Mouse (Mus musculus) adrenal gland (tissue): ENCODE data around the gene Gpr183.

Source experiments
- intact Hi-C: fragments of 180-260 bp; cut with DNase I; formaldehyde crosslinking; loops from one replicate; pipeline ENCODE4 v1.15.1; 2025

Gene Gpr183

DNA sequence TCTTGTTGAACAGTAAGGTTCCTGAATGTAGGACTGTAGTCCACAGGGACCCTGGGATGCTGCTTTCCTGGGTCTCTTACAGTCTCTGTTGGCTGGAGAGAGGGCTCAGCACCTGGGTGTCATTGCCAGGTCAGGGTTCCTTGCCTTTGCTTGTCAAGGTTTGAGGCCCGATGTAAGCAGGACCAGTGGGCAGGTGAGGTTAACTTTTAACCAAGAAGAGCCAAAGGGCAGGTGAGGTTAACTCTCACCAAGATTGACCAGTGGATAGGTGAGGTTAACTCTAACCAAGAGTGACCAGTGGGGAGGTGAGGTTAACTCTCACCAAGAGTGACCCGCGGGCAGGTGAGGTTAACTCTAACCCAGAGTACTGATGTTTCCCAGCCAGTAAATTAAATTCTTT is 24.3 kb upstream of the Gpr183 start:
- intact Hi-C loops: no loop called here

DNA sequence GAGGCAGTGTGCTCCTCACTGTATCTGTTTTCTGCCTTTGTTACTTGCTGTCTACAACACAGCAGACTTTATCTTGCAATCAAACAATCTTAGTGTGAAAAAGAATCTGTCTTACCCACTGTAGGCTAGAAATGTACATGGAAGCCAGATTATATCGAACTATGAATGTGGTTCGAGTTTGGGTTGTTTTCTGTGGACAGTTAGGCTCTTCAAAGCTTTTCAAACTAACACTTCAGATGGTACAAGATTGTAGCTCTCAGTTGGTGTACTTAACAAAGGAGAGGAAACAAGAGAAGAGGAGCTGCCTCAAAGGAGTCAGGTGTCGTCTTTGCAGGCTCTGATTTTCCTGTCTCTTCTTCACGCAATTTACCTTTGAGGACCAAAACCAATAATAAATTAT is 22.7 kb upstream of the Gpr183 start:
- intact Hi-C loops: no loop called here

DNA sequence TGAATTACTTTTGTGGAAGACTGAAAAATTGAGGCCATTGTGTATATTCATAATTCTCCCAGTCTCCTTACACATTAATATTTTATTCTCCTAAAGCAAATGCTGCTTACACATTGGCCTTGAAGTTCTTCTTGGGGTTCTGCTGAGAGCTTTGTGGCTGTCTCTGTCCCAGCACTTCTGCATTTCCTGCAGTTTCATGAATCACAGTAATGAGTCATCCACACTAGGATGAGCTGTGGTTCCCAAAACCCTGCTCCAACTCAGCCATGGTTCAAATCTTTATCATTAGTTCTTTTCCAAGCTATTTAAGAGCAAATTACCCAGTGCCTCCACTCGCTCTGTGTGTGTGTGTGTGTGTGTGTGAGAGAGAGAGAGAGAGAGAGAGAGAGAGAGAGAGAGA is 22.3 kb upstream of the Gpr183 start:
- intact Hi-C loops: no loop called here

DNA sequence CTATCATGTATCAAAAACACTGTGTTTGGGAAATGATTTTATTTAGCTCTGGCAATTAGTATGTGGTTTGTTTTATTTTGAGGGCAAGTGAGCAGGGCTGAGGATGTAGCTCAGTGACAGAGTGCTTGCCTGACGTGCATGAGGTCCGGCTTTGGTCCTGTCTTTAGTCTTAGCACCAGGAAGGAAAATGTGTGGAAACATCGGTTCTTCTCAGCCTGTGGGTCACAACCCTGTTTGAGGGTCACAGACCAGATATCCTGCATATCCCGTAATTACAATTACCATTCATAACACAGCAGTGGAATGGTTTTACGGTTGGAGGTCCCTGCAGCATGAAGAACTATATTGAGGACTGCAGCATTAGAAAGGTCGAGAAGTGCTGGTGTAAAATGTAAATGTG is 21.0 kb upstream of the Gpr183 start:
- intact Hi-C loops: no loop called here

DNA sequence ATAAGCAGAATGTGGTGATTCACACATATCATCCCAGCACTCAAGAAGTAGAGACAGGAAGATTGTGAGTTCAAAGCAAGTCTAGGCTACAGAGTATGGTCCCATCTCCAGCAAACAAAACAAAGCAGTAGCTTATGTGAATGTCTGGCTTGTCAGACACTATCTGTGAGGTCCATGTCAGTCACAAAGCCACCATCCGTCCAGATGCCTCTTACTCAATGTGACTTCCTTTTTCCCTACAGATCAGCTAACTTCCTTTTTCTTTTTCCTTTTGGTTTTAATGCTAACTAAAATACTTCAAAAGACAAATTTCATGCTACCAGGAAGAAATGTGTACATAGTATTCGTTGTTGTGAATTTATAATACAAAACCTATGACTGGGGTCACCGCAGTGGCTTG is 20.5 kb upstream of the Gpr183 start:
- intact Hi-C loops: no loop called here

DNA sequence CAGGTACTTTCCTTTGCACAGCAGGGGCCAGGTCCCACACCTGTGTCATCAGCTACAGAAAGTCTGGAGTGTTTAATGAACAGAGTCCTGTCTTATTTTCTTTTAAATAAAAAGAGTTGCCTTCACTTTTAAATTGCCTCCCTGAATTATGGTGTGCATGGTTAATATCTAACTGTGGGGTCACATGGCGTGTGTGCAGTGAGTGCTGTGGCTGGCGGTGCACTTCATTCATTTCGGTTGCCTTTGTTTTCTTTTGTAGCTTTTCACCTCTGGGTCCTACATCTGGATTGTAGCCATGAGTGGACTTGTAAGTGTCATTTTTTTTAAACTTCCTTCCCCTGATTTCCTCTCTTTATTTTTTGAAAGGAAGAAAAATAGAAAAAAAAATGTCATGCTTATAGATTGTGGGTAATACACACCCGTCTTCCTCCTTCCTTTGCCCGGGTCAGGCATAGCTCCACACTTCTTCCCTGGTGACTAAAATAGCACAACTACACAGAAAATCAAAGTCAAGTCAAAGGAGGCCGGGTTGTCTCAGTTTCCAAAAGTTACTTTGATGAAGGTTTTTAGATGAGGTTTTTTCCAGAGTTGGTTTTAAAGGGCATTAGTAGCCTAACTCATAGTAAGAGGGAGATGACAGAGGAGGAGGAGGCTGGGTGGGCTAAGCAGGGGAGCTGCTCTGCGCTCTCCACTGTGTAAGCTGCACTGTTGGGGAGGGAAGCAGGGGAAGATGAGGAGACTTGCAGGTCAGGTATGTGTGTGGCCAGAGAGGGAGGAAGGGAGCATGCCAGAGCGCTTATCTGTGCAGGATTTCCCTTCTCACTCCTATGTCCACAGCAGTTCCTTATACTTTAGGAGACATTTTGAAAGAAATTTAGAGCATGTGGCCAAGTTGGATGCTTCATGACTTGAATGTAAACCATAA is 18.3 kb upstream of the Gpr183 start:
- intact Hi-C loops: loop anchor here (5.0 kb wide), 1 partner anchor 79 kb away; no protein-coding TSS in a partner anchor

DNA sequence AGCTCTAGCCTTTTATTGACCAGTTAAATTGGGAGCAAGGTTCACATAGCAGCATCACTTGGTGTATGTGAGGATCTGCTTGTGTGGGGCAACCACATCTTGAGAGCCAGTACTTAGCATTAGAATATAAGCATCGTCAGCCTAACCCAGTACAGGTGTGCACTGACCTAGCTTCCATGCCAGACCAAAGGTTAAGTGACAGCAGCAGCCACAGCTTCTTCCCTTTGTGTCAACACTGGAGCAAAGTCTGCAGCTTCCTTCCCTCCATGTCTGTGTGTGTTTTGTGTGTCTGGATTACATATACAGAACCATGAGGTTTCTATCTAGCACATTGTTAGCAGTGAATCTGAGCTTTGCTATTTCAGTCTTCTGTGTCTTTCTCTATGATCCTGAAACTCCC is 16.5 kb upstream of the Gpr183 start:
- intact Hi-C loops: loop anchor here (5.0 kb wide), 1 partner anchor 81 kb away; no protein-coding TSS in a partner anchor

DNA sequence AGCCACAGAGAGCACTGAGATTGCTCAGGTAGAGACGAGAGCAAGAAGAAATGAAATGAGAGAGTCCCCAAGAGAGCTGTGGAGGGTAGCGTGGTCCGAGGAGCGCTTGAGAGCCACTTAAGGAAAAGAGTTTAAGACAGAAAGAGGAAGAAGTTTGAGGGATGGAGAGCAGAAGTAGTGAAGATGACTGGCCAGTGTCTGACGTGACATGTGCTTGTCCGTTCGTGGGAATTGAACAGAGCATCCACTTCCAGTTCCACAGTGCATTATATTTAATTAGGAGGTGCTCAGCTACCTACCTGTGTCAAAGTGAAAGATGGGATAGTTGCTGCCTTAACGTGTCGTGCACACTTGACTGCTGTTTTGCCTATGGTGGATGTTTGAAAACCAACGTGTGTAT is 8.1 kb upstream of the Gpr183 start:
- intact Hi-C loops: no loop called here

DNA sequence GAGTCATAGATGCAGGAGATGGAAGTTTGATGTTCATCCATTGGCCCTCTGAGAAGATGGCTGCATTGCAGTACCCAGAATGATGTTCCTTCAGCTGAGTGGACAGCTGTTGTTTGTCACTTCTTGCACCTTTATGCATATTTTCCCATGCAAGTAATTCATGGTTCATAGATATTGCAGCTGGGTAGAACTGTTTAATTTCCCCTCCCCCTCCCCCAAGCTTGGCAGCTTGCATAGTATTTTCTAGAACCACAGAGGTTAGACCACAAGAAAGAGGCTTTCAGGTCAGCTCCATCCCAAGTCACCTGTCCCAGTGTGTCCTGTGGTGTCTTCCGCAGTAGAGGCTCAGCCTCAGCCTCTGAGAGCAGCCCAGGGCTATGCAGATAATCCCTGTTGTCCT is 5.4 kb upstream of the Gpr183 start:
- intact Hi-C loops: no loop called here

DNA sequence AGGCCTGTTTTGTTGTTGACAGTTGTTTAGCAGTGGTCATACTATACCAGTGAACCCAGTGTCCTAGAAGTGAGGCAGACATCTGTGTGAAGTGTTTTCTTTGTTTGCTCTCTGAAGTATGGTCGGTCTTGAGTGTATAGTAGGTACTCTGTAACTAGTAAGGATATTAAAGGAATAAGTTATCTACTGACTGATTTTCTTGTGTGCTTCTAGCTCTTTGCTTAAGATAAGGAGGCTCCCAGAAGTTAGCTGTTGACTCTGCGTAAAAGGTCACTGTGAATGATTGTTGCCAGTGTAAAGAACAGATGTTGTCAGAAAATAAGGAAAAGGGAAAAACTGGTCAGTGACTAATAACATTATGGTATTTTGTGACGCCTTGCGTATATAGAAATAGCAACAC is 2.1 kb upstream of the Gpr183 start:
- intact Hi-C loops: no loop called here

DNA sequence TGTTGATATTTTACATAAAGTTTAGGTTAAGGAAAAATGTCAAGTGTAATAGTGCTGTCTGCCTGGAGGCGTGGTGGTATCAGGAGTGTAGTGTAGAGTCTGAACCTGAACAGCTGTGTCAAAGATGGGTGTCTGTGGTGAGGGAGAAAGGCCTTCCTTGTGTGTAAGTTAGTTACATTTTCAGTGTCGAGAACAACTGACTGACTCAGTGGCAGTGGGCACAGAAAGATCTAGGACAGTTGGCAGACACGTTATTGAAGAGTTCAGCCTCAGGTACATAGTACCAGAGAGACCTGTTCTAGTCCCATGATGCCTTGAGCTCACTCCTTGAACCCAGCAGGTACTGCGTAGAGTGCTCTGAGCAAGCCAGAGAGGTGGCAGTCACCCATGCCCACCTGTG is 466 bp upstream of the Gpr183 start:
- intact Hi-C loops: no loop called here

DNA sequence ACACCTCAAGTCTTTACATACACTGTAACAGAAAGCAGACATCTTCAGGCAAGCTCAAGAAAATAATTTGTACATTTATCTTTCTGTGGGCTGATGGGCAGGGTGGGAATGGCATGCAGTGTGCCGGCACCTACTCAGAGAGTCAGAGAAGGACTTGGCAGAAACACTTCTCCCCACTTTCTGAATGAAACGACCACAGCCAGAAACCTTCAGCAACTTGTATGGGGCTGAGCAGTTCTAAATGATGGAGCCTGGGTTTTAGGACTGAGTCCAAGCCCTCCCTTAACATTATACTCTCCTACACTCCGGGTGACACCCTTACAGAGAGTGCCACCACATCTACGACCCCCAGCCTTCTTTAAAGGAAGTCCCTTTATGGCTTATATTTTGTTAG is 1.1 kb downstream of the Gpr183 start:
- intact Hi-C loops: no loop called here

DNA sequence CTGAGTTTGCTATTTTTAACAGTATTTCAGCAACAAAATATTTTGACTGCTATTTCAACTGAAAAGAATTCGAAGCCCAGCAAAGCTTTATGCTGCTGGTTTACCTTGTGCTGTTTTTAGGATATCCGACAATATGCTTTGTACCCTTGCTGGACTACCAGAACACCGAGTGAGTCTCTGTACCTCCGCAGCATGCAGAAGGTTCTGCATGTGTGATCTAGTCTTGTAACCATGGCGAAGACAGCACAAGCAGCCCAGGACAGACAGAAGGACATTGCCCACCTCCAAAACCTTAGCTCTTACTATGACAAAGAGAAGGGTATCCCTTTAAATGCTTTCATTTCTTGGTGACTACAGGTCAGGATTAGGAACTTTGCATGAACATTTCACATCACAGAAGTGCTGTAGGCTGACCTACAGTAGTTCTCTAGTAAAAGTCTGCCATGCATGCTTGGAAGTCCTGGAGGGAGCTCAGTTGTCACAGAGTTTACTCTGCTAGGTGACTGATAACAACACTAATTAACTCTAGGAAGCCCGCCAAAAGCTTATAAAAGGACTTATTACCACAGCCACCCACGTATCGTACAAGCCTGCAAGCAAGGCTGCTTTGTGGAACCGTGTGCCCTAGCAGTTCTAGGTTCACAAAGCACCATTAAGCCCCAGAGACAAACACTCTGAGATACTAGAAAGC is 1.6 kb downstream of the Gpr183 start:
- intact Hi-C loops: no loop called here

DNA sequence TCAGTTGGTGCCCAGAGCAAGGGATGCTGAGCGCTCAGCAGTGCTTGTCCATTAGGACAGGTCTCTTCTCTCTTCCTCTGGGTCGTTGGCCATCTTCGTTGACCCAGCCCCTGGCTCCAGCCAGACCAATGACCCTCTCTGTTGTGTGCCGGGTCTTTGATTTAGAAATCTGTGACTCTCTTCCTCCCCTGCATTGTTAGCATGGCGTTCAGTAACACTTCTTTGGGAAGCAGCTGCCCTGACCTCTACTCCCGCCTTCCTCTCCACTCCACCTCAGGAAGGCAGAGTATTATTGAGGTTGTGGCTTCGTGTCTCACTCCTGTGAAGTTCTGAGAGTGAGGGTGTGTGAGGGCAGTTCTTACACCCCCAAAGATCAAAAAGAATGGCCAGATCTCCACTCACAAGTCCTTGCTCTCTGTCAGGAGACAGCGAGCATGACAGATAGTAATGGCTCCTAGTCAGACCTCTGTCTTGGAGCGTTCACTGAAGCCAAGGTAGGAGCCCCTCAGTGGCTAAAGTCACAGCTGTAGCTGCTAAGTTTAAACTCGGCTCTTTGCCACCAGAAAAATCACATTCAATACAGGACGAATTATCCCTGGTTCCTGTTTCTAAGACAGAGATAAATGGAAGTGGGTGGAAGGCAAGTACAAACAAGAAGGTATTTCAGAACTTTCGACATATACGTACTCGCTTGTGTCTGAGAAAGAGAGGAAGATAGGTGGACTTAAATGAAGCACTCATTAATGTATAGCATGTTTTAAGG is 2.7 kb downstream of the Gpr183 start:
- intact Hi-C loops: no loop called here

DNA sequence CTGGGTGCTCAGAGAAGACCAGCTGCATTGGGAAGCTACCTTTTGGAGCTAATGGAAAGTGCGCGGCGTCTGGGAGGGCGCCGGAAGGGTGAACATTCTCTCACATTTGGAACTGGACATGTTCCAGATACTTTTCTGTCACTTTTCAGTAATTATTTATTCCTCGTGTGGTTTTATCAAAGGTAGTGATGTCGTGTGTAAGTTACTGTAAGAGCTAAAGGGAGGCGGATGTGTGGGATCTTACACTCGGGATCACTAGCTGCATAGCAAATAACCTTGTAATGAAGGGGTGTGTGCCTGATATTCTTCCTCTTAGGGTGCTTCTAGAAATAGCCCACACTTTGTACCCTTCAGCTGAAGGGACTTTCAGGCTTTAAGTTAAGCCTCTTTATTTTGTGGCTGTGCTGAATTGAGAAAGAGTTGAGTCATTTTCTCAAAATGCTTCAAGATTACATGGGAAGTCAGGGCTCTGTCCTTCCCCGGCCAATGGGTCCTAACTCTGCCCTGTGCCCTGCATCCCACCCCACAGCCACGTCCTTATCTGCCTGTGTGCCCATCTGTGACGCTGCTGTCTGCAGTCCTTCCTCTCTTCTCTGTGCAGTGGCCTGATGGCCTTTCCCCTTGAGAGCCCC is 3.4 kb downstream of the Gpr183 start:
- intact Hi-C loops: no loop called here

DNA sequence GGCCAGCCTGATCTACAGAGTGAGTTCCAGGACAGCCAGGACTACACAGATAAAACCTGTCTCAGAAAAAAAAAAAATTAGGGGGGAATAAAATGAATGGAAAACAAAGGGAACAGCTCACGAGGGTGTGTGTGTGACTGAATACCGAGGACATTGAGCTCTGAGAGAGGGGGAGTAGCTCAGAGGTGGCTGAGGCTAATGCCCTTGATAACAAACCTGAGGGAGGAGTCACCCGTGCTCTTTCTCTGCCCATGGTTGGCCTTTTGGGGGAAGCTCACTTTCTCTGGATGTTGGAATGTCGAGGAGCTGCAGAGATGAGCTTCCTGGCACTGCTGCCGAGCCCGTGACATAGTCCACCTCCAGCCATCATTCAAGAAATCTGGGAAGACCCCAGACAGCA is 4.0 kb downstream of the Gpr183 start:
- intact Hi-C loops: no loop called here

DNA sequence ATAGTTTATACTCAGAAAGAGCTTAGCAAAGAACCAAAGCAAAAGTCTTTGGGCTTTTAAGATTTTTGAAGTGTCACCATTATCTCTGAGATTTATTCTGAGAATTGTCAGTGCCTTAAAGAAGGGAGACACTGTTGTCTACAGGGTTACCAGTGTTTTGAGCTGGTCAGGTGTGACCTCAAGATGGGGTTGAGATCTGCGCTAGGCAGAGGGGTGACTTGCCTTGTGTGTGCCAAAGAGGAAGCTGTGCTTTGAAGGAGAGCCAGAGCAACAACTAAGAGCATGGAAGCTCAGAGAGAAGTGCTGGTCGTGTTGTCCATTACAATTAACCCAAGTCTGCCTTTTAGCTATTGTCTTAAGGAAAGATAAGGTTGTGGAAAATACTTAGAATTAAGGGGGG is 4.5 kb downstream of the Gpr183 start:
- intact Hi-C loops: no loop called here

DNA sequence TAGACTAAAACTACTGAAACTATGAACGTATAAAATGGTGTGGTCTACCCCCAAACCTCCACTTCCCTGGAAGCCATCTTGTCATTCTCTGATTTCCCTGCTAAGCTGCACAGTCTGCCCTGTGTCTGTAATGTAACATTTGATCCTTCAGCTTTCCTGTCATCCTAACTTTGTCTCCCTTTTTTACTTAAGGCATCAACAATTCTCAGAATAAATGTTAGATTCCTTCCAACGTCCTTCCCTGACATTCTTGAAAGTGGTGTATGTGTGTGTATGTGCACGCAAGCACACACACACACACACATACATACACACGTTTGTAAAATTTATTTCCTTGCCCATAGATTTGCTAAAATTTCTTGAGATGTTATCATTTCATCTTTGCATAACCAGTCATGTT is 5.0 kb downstream of the Gpr183 start:
- intact Hi-C loops: no loop called here

DNA sequence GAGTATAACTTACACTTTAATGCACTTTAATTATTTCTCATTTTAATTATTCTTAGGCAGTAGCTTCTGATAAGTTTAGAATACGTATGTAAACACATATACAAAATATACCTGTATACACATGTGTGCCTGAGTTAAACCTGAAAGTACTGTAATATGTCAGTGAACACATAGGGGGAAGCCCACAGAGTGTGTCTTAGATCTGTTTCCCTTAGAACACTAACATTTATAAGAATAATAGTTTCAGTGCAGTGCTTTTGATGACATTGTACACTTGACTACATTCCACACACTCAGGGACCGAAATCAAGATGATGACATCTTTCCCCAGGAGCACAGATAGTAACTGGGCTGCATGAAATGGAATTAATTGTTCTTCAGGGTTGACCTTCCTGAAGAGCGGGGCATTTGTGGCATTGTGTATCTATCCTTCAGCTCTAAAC is 5.4 kb downstream of the Gpr183 start:
- intact Hi-C loops: no loop called here

DNA sequence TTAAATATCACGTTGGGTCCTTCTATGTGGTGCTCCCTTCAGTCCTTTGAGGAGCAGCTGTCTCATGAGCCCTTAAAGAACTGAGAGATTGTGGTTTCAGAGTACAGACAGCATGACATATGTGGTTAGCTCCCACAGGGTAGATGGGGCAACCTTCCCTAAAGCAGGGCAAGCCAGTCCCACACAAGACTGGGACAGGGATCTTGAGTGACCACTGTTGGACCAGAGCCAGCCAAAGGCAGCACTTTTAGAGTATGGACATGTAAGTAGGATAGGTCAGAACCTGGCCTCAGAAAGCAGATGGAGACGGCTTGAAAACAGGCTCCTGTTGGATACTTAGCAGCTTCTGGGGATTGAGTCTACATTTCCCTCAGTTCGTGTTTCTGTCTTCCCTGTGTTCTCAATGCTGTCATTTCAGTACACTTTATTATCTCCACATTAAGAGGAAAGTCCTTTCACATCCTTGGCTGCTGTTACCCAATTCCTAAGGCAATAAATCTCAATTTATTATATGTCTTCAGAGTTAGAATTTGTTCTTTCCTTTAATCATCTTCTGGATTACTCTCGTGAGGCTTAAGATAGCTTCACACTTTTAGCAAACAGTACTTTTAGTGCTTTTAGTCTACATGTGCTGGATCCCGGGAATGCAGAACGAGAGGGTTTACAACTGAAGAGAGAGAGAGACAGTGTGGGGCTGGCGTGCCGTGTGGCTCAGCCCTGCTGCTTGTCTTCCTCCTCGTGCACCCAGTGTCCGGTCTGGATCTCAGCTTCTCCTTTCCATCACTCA is 6.1 kb downstream of the Gpr183 start:
- intact Hi-C loops: no loop called here
